Mouse (Mus musculus): ENCODE measurements around the gene Ruvbl1. TPM values are rescaled to one million over a fixed set of nuclear protein-coding genes. Genes with fewer than 3 reads are reported as not detected.

The Ruvbl1 gene
- polyA plus RNA-seq, 1 experiment, result 48.2 TPM

DNA sequence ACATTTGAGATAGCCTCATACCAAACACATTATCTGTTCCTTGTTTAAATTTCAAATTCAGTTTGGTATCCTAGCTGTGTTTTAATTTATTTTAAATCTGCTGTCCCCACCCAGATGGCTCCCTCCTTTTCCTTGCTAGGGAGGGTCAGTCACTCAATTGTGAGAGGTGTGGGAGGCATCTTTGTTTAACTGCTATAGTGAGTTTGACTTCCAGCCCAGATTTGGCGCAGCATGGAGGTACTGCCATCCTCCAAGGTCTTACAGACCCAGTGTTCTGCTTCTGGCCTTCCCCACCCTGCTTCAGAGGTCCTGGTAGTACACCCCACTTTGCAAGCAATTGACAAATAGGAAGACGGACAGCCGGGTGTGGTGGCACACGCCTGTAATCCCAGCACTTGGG is 58.8 kb downstream of the Ruvbl1 start:
- no peak overlapping the region for H3K27ac ChIP-seq (ENCODE audit: insufficient read depth, low read length)
- H3K4me1 ChIP-seq (ENCODE audit: control insufficient read depth, insufficient read depth, low read length), result no peaks in the 10 kb centered on the region; the same call in 1 of the 2 replicates
- no peak overlapping the region for H3K4me3 ChIP-seq (ENCODE audit: insufficient read depth, low read length)
- TF ChIP-seq CTCF (IDR thresholded peaks at IDR 0.05; ENCODE audit: extremely low read depth, insufficient read depth, low read length), result no peak
- no peak for TF ChIP-seq POLR2A (IDR thresholded peaks at IDR 0.05; ENCODE audit: extremely low read depth, insufficient read depth, low read length)

DNA sequence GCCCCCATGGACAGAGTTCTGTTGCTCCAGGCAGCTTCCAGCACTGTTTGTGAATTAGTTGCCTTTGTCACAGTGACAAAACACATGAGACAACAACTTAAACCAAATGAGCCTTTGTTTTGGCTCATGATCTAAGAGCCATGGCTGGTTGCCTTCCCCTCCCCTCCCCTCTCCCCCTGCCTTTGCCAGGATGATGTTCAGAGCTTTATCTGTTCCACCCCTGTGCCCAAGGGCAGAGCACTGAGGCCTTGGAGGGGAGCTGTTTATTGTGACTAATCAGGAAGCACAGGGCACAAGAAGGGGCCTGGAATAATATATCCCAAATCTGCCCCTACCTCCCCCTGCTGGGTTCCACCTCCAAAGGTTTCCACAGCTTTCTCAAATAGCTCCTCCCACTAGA is 65.1 kb downstream of the Ruvbl1 start:
- H3K4me3 ChIP-seq (ENCODE audit: insufficient read depth, low read length), result no peak overlapping the region
- H3K27ac ChIP-seq (ENCODE audit: insufficient read depth, low read length), result no peak overlapping the region
- H3K4me1 ChIP-seq (ENCODE audit: control insufficient read depth, insufficient read depth, low read length), result no peaks in the 10 kb centered on the region; the same call in 1 of the 2 replicates
- TF ChIP-seq CTCF (IDR thresholded peaks at IDR 0.05; ENCODE audit: extremely low read depth, insufficient read depth, low read length) (no peak), POLR2A (IDR thresholded peaks at IDR 0.05; ENCODE audit: extremely low read depth, insufficient read depth, low read length) (no peak)

DNA sequence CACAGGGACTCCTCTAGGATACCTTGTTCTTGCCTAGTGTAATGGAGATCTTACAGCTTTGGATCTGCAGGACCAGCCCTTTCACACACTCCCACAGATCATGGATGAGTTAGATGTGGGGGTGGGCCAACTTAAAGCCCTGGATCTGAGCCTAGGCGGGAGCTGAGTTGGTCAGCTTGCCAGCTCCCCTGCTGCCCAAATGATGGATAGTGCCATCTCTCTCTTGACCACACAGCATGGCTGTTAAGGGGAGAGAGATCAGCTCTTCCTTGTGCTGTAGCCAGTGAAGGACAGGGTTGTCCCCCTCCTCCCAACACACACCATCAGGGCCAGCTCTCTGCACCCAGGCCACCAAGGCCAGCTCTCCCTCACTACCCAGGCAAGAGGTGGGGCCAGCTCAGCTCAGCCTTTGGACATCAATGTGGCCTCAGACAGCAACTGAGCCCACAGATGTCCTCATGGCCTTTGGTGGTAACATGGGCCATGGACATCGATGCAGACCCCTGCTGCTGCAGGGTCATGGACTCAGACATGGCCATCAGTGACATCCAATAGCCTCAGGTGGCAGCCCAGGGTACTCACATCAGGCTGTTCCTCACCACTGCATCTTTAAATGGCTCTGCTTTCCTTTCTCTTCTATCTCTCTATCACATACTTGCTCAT is 75.0 kb downstream of the Ruvbl1 start:
- H3K4me1 ChIP-seq (ENCODE audit: control insufficient read depth, insufficient read depth, low read length), result no peaks in the 10 kb centered on the region
- H3K4me3 ChIP-seq (ENCODE audit: insufficient read depth, low read length), result no peak overlapping the region
- H3K27ac ChIP-seq (ENCODE audit: insufficient read depth, low read length), result no peak overlapping the region
- TF ChIP-seq CTCF (IDR thresholded peaks at IDR 0.05; ENCODE audit: extremely low read depth, insufficient read depth, low read length) (no peak), POLR2A (IDR thresholded peaks at IDR 0.05; ENCODE audit: extremely low read depth, insufficient read depth, low read length) (no peak)

DNA sequence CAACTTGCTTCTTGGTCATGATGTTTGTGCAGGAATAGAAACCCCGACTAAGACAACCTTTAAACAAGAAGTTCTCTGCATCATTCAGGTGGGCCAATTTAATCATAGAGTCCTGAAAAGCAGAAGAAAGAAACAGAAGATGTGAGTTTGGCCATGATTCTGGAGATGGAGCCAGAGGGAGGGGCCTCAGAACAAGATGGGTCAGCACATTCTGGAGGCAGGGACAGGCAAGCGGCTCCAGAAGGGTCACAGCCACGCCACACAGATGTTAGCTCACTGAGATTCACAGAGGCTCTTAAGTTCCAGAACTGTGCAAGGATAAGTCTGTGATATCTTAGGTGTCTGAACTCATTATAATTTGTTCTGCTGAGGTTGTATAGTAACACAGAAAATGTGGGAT is 79.0 kb downstream of the Ruvbl1 start:
- H3K27ac ChIP-seq (ENCODE audit: insufficient read depth, low read length), result no peak overlapping the region
- no peaks in the 10 kb centered on the region for H3K4me1 ChIP-seq (ENCODE audit: control insufficient read depth, insufficient read depth, low read length)
- TF ChIP-seq POLR2A (IDR thresholded peaks at IDR 0.05; ENCODE audit: extremely low read depth, insufficient read depth, low read length) (no peak), CTCF (IDR thresholded peaks at IDR 0.05; ENCODE audit: extremely low read depth, insufficient read depth, low read length) (no peak)
- no peak overlapping the region for H3K4me3 ChIP-seq (ENCODE audit: insufficient read depth, low read length)

DNA sequence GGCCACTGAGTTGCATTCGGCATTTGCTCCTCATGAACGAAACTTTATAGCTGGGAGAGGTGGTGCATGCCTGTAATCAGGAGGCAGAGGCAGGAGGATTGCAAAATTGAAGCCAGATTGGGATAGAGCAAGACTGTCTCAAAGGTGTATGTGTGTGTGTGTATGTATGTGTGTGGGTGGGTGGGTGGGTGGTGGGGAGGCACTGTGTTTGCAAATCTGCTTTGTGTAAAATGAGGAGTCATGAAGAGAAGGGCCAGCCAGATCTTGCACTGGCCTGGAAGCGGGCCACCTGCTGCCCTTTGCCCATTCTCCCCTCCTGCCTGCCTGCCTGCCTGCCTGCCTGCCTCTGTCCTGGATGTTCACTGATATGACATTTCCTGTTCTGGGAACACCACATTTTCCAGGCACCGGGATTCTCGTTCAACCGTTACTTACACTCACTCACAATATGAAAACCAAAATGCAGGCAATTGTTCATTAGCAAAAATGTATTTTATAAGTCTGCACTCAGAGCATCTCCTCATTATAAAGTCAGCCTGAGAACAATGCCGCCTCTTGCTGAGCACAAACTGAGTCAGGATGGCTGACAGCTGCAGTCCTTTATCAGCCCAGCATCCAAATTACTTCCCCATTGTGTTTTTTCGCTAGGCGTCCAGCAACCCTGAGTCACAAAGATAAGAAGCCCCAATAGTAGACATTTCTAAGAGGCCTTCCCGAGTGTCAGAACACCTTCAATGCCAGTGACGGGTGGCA is 79.6 kb downstream of the Ruvbl1 start:
- TF ChIP-seq CTCF (IDR thresholded peaks at IDR 0.05; ENCODE audit: extremely low read depth, insufficient read depth, low read length), result no peak

DNA sequence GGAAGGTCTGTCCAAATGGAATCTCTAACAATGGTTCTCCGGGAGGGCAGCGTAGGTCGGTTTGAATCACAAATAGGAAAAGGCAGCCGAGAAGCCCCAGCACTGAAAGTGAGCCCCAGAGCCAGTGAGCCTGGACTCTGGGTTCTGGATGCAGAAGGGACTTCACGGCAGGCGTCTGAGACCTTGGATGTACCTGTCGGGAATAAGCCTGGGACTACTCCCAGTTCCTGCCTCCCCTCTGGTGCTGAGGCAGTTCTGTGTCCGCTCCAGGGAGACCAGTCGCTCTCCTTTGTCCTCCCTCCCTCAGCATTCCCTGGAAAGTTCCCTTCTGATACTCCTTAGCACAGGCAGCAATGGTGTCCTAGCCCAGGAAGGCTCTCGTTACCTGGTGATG is 80.2 kb downstream of the Ruvbl1 start:
- Histone ChIP-seq H3K4me3 (ENCODE audit: insufficient read depth, low read length) (no peak overlapping the region), H3K27ac (ENCODE audit: insufficient read depth, low read length) (no peak overlapping the region), H3K4me1 (ENCODE audit: control insufficient read depth, insufficient read depth, low read length) (no peaks in the 10 kb centered on the region)
- TF ChIP-seq CTCF (IDR thresholded peaks at IDR 0.05; ENCODE audit: extremely low read depth, insufficient read depth, low read length) (no peak), POLR2A (IDR thresholded peaks at IDR 0.05; ENCODE audit: extremely low read depth, insufficient read depth, low read length) (no peak)

More for the DNA sequence above, 79.6 kb downstream of the Ruvbl1 start:
- H3K4me1 ChIP-seq (ENCODE audit: control insufficient read depth, insufficient read depth, low read length), result no peaks in the 10 kb centered on the region
- H3K27ac ChIP-seq (ENCODE audit: insufficient read depth, low read length), result no peak overlapping the region
- no peak overlapping the region for H3K4me3 ChIP-seq (ENCODE audit: insufficient read depth, low read length)

Other genes with a start within 250 kb of the Ruvbl1 start
- gene Dnajb8, start 243.1 kb upstream of the Ruvbl1 start, polyA plus RNA-seq (2012; rRNA removed), result not detected in 2 replicates
- 18.3 and 19.3 TPM in 2 replicates for gene Eefsec, start 18.9 kb upstream of the Ruvbl1 start, polyA plus RNA-seq (2012; rRNA removed)
- gene Sec61a1, start 53.5 kb downstream of the Ruvbl1 start, polyA plus RNA-seq (2012; rRNA removed), result 86.3 and 89.3 TPM in 2 replicates
- 0.26 and 0.31 TPM in 2 replicates for gene Kbtbd12, start 172.5 kb downstream of the Ruvbl1 start, polyA plus RNA-seq (2012; rRNA removed)